Mouse (Mus musculus) leukemia stem cell, adult 10-12 weeks (primary cell): ENCODE data around the gene Gm5849. TPM values are rescaled to one million over a fixed set of nuclear protein-coding genes. Genes with fewer than 3 reads are reported as not detected.

Experiments used
- polyA plus RNA-seq: library from polyadenylated mRNA; stranded (reverse); fragments of >175 nt; gene quantifications from 2 replicates; pipeline ENCODE4 v1.2.3, GENCODE M21; 2012; ENCODE audit warnings: low replicate concordance

Gm5849 gene
- not detected in 2 replicates for polyA plus RNA-seq

DNA sequence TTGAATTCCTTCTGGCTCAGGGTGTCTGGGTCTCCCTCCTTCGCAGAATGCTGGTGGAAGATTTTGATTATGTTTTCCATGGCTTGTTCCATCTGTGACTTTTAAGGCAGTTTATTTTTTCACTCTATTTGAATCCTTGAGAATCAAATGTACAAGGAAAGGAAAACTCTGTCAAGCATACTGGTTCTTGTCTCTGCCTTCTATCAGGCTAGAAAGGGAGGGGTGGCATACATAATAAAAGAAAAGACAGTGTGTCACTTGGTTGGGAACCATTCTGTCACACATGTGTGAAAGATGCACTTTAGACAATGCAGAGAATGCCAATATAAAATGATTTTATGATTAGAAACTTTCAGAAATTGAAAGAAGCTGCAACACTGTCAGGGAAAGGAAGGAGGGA is at the start of gene Gm5849:
Gm5849 (minus strand) TSS at position 101 of the 400 bp plus-strand sequence.

DNA sequence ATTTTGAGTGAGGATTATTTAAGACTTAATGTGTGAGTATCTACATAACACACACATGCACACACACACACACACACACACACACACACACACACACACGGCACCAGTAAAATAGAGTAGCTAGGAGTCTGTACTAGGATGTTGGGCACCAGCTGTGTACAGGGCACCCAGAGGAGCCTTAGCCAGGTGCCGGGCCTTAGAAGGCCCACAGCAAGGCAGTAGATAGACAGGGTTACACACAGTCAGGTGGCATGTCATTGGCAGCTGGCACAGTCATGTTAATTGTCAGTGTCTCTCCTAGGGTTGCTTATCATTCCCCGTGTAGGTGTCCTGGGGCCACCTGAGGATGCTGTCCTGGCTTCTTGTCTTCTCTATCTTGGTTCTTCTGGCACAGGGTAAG is 51.1 kb downstream of the Gm5849 start, which contains the start of gene Pglyrp4:
Pglyrp4 (plus strand) TSS at position 301 of the 400 bp plus-strand sequence.

Other genes starting within 250 kb of the Gm5849 start
- gene S100a16, start 240.6 kb downstream of the Gm5849 start, polyA plus RNA-seq, result 1.6 and 3.6 TPM in 2 replicates
- not detected in 2 replicates for gene S100a3, start 217.3 kb downstream of the Gm5849 start, polyA plus RNA-seq
- not detected in 2 replicates for gene S100a2, start 187.6 kb downstream of the Gm5849 start, polyA plus RNA-seq
- not detected in 2 replicates for gene Gm42674, start 176.0 kb downstream of the Gm5849 start, polyA plus RNA-seq
- gene S100a4, start 174.1 kb downstream of the Gm5849 start, polyA plus RNA-seq, result 0.43 TPM in 1 of 2 replicates, not detected in the other
- not detected in 2 replicates for gene S100a5, start 169.4 kb downstream of the Gm5849 start, polyA plus RNA-seq
- gene S100a6, start 165.0 kb downstream of the Gm5849 start, polyA plus RNA-seq, result 3.1 and 4.6 TPM in 2 replicates
- gene S100a7a, start 123.9 kb downstream of the Gm5849 start, polyA plus RNA-seq, result not detected in 2 replicates
- gene S100a8, start 108.9 kb downstream of the Gm5849 start, polyA plus RNA-seq, result 0.75 and 4.8 TPM in 2 replicates
- 4.4 and 10.4 TPM in 2 replicates for gene S100a9, start 82.2 kb downstream of the Gm5849 start, polyA plus RNA-seq
- gene Pglyrp4, start 51.0 kb downstream of the Gm5849 start, polyA plus RNA-seq, result not detected in 2 replicates